Mouse (Mus musculus): ENCODE results near the gene Rhoc.

Gene Rhoc

GRCm38 (mm10) chr3:104815346-104815745 lies 27.2 kb downstream of the Rhoc start:
- DNase-seq (ENCODE audit: low spot score in 2 of 2), result no peak

GRCm38 (mm10) chr3:104816130-104816529 lies 28.0 kb downstream of the Rhoc start:
- DNase-seq (ENCODE audit: low spot score in 2 of 2), result peak in 1 of 2 experiments; percentile 41

DNA sequence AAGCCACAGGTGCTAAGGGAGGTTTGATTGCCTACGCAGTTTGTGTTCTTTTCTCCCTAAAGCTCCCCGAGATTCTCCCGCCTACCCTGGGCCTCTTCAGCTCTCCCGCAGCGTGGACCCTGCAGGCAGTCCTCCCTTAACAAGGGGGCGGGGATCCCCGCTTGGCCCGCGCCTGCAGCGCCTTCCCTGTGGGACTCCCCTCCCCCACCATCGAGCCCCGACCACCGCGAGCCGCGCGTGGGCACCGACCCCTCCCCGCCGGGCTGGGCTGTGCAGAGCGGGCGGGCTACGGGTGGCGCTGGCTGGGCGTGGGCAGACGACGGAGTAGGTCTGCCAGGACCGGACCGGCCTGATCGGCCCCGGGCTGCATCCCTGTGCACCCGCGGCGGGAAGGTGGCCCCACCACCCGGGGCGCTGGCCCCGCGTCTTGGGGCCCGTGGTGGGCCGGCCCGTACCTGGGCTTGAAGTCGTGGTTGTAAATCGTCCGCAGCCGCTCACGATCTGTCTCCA lies 29.4 kb downstream of the Rhoc start:
- peak; percentile 71 to 74 for DNase-seq (ENCODE audit: low spot score in 2 of 2)

DNA sequence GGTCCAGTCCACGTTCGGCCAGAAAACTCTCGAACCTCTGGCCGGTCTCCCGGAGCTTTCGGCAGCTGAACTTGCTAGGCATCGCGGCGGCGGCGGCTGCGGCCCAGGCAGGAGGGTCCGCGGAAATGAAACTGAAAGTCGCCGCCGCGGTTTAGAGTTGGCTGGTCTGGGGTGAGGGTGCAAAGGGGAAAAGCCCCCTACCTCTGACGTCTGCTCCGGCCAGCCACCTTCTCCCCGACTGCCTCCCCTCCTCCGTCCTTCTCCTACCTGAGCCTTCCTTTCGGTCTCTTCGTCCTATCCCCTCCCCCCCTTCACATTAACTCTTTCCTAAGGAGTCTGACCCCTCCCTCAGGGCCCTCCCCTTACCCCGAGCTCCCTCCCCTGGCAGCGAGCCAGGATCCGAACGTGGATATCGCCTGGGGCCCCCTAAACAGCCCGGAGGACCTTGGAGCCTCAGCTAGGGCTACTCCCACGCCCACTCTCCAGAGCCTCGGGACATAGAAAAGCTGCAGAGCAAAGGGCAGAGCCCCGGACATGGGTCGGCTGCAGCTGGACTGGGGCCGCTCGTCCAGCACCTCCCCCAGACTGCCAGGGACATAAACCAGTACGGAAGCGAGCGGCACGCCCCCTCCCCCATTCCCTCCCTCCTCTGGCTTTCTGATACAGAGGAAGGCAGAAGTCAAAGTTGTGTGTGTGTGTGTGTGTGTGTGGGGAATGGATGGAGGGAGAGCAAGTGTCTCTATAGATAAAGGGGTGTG lies 30.0 kb downstream of the Rhoc start, which contains the start of gene Mov10:
Gene Mov10 (minus strand): TSS at position 573 of the 758 bp plus-strand sequence.
- DNase-seq (ENCODE audit: low spot score in 2 of 2), result peak; percentile 64 to 73

- DNase-seq (ENCODE audit: low spot score in 2 of 2), result no peak
These were observed 30.6 kb downstream of the Rhoc start for GRCm38 (mm10) chr3:104818749-104819134.

GRCm38 (mm10) chr3:104820426-104820825 lies 32.3 kb downstream of the Rhoc start:
- no peak for DNase-seq (ENCODE audit: low spot score in 2 of 2)

DNA sequence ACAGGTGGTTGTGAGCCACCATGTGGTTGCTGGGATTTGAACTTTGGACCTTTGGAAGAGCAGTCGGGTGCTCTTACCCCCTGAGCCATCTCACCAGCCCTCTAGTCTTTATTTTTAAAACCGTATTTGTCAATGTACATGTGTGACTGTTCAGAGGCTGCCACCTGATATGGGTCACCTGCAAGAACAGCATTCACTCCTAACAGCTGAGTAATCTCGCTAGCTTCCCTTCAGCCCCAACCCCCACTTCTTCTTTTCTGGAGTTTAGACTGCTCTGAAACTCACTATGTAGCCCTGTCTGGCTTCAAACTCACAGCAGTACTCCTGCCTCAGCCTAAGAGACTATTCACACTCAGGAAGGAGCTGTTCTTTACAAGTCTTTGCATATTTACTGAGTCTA lies 34.2 kb downstream of the Rhoc start:
- no peak for DNase-seq (ENCODE audit: low spot score in 2 of 2)

DNA sequence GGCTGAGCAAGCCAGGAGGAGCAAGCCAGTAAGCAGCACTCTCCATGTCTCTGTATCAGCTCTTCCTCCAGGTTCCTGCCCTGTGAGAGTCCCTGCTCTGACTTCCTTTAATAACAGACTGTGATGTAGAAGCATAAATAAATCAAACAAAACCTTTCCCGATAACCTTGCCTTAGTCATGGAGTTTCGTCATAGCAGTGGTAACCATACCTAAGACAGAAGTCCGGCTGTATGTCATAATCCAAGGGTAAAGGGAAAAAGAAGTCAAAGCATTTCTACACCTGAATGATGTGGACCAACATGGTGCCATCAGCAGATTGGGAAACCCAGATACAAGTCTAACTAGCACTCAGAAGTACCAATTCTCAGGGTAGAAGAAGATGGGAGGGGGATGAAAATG lies 47.6 kb downstream of the Rhoc start:
- DNase-seq (ENCODE audit: low spot score in 2 of 2), result no peak

DNA sequence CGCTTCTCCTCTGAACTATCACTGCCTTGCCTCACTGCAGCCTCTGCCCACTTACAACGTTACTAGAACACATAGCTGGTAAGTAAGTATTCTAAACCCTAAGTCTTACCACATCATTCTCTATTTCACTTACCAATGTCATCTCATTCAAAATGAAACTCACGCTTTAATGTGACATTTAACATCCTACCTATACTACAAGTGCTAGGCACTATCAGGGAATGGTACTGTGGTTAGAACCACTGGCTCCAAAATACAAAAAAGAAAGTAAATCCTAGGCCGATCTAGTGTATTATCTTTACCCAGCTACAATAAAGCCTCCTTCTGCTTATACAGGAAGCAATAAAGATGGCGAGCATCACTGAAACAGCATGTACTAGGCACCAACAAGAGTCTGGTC lies 52.9 kb downstream of the Rhoc start:
- DNase-seq (ENCODE audit: low spot score in 2 of 2), result no peak
